Mouse (Mus musculus): Measurements from ENCODE around the gene A930002H24Rik. TPM values are rescaled to one million over a fixed set of nuclear protein-coding genes. Genes with fewer than 3 reads are reported as not detected.

A930002H24Rik gene
- polyA plus RNA-seq, 1 experiment from 2014 or later, result 5.4 TPM

- no peaks in the 10 kb centered on the region for H3K36me3 ChIP-seq (ENCODE audit: insufficient read depth, low read length)
- no peak overlapping the region for H3K27ac ChIP-seq (ENCODE audit: low read length)
- no peak overlapping the region for H3K4me2 ChIP-seq (replicated peaks; ENCODE audit: low read depth, low read length)
- H3K27me3 ChIP-seq (replicated peaks; ENCODE audit: insufficient read depth, low read length), result no peaks in the 10 kb centered on the region
- TF ChIP-seq CTCF (IDR thresholded peaks at IDR 0.05) (no peak), EP300 (IDR thresholded peaks at IDR 0.05) (no peak)
- no peak overlapping the region for H3K9ac ChIP-seq (replicated peaks; ENCODE audit: low read depth)
- no peaks in the 10 kb centered on the region for H3K4me1 ChIP-seq (ENCODE audit: insufficient read depth, low read depth, low read length)
- H3K4me3 ChIP-seq (ENCODE audit: low read depth, low read length), result no peak overlapping the region
- DNase-seq (ENCODE audit: low spot score) (no peak), ATAC-seq (no peak)
- 93% methylated on average over 4 of the region's 4 CpGs for whole genome bisulfite sequencing
- H3K9me3 ChIP-seq (ENCODE audit: low read length), result no peaks in the 10 kb centered on the region
These were observed 15.3 kb upstream of the A930002H24Rik start for GRCm38 (mm10) chr17:63878889-63879288.

GRCm38 (mm10) chr17:63871773-63872172 is 8.2 kb upstream of the A930002H24Rik start:
- WGBS, result 89% methylated on average over 7 of the region's 7 CpGs
- ATAC-seq, result no peak
- no peaks in the 10 kb centered on the region for H3K9me3 ChIP-seq (ENCODE audit: low read length)
- no peak for TF ChIP-seq EP300 (IDR thresholded peaks at IDR 0.05)
- no peak for TF ChIP-seq CTCF (IDR thresholded peaks at IDR 0.05)
- H3K4me2 ChIP-seq (replicated peaks; ENCODE audit: low read depth, low read length), result no peak overlapping the region
- H3K9ac ChIP-seq (replicated peaks; ENCODE audit: low read depth), result no peak overlapping the region
- no peaks in the 10 kb centered on the region for H3K36me3 ChIP-seq (ENCODE audit: insufficient read depth, low read length)
- DNase-seq (ENCODE audit: low spot score), result no peak
- H3K4me3 ChIP-seq (ENCODE audit: low read depth, low read length), result no peak overlapping the region
- H3K27ac ChIP-seq (ENCODE audit: low read length), result no peak overlapping the region
- no peaks in the 10 kb centered on the region for H3K4me1 ChIP-seq (ENCODE audit: insufficient read depth, low read depth, low read length)
- H3K27me3 ChIP-seq (replicated peaks; ENCODE audit: insufficient read depth, low read length), result no peaks in the 10 kb centered on the region

- H3K4me1 ChIP-seq (ENCODE audit: insufficient read depth, low read depth, low read length), result no peaks in the 10 kb centered on the region
- H3K9ac ChIP-seq (replicated peaks; ENCODE audit: low read depth), result peak overlapping the region; percentile 82
- peak overlapping the region; percentile 97 for H3K4me3 ChIP-seq (ENCODE audit: low read depth, low read length)
- TF ChIP-seq CTCF (IDR thresholded peaks at IDR 0.05) (peak; percentile 15; the same call in 1 of the 2 replicates), EP300 (IDR thresholded peaks at IDR 0.05) (no peak)
- no peaks in the 10 kb centered on the region for H3K9me3 ChIP-seq (ENCODE audit: low read length)
- H3K27me3 ChIP-seq (replicated peaks; ENCODE audit: insufficient read depth, low read length), result no peaks in the 10 kb centered on the region
- H3K4me2 ChIP-seq (replicated peaks; ENCODE audit: low read depth, low read length), result peak overlapping the region; percentile 88
- 5% methylated on average over 15 of the region's 48 CpGs for WGBS
- H3K27ac ChIP-seq (ENCODE audit: low read length), result peak overlapping the region; percentile 90
- ATAC-seq (peak; percentile 60), DNase-seq (ENCODE audit: low spot score) (peak; percentile 65)
- H3K36me3 ChIP-seq (ENCODE audit: insufficient read depth, low read length), result no peaks in the 10 kb centered on the region
These were observed 580 bp upstream of the A930002H24Rik start for GRCm38 (mm10) chr17:63864171-63864571.

GRCm38 (mm10) chr17:63863012-63863630 is 470 bp downstream of the A930002H24Rik start, which contains the start of gene Fer:
Gene Fer (plus strand): TSS chr17:63863062.
- peak within 1 kb of the TSS; percentile 97 for H3K4me3 ChIP-seq (ENCODE audit: low read depth, low read length)
- no peaks in the 10 kb centered on the region for H3K4me1 ChIP-seq (ENCODE audit: insufficient read depth, low read depth, low read length)
- TF ChIP-seq CTCF (IDR thresholded peaks at IDR 0.05), result no peak
- no peaks in the 10 kb centered on the region for H3K9me3 ChIP-seq (ENCODE audit: low read length)
- H3K9ac ChIP-seq (replicated peaks; ENCODE audit: low read depth), result peak within 1 kb of the TSS; percentile 82
- H3K27me3 ChIP-seq (replicated peaks; ENCODE audit: insufficient read depth, low read length), result no peaks in the 10 kb centered on the region
- ATAC-seq, result peak; percentile 71
- H3K4me2 ChIP-seq (replicated peaks; ENCODE audit: low read depth, low read length), result peak within 1 kb of the TSS; percentile 88
- peak within 1 kb of the TSS; percentile 90 for H3K27ac ChIP-seq (ENCODE audit: low read length)
- no peaks in the 10 kb centered on the region for H3K36me3 ChIP-seq (ENCODE audit: insufficient read depth, low read length)
- DNase-seq (ENCODE audit: low spot score), result no peak
- under 1% methylated on average over 41 of the region's 41 CpGs for WGBS

GRCm38 (mm10) chr17:63862399-63862798 is 1.2 kb downstream of the A930002H24Rik start:
- Histone ChIP-seq H3K9ac (replicated peaks; ENCODE audit: low read depth) (no peak overlapping the region), H3K9me3 (ENCODE audit: low read length) (no peaks in the 10 kb centered on the region), H3K4me1 (ENCODE audit: insufficient read depth, low read depth, low read length) (no peaks in the 10 kb centered on the region), H3K36me3 (ENCODE audit: insufficient read depth, low read length) (no peaks in the 10 kb centered on the region), H3K27ac (ENCODE audit: low read length) (no peak overlapping the region), H3K4me2 (replicated peaks; ENCODE audit: low read depth, low read length) (no peak overlapping the region), H3K4me3 (ENCODE audit: low read depth, low read length) (no peak overlapping the region), H3K27me3 (replicated peaks; ENCODE audit: insufficient read depth, low read length) (no peaks in the 10 kb centered on the region)
- no peak for ATAC-seq
- WGBS, result 46% methylated on average over 3 of the region's 3 CpGs
- no peak for TF ChIP-seq EP300 (IDR thresholded peaks at IDR 0.05)
- TF ChIP-seq CTCF (IDR thresholded peaks at IDR 0.05), result no peak
- no peak for DNase-seq (ENCODE audit: low spot score)

- Histone ChIP-seq H3K36me3 (ENCODE audit: insufficient read depth, low read length) (no peaks in the 10 kb centered on the region), H3K9me3 (ENCODE audit: low read length) (no peaks in the 10 kb centered on the region), H3K27ac (ENCODE audit: low read length) (no peak overlapping the region), H3K4me2 (replicated peaks; ENCODE audit: low read depth, low read length) (no peak overlapping the region), H3K4me1 (ENCODE audit: insufficient read depth, low read depth, low read length) (no peaks in the 10 kb centered on the region), H3K27me3 (replicated peaks; ENCODE audit: insufficient read depth, low read length) (no peaks in the 10 kb centered on the region), H3K9ac (replicated peaks; ENCODE audit: low read depth) (no peak overlapping the region), H3K4me3 (ENCODE audit: low read depth, low read length) (no peak overlapping the region)
- ATAC-seq, result no peak
- no peak for TF ChIP-seq CTCF (IDR thresholded peaks at IDR 0.05)
- no peak for TF ChIP-seq EP300 (IDR thresholded peaks at IDR 0.05)
- peak; percentile 66 for DNase-seq (ENCODE audit: low spot score)
- WGBS, result 44% methylated on average over 4 of the region's 4 CpGs
These were observed 2.6 kb downstream of the A930002H24Rik start for GRCm38 (mm10) chr17:63860988-63861387.
